11 mouse cellular contexts compared by ENCODE assay signal in the genomic region with DNA sequence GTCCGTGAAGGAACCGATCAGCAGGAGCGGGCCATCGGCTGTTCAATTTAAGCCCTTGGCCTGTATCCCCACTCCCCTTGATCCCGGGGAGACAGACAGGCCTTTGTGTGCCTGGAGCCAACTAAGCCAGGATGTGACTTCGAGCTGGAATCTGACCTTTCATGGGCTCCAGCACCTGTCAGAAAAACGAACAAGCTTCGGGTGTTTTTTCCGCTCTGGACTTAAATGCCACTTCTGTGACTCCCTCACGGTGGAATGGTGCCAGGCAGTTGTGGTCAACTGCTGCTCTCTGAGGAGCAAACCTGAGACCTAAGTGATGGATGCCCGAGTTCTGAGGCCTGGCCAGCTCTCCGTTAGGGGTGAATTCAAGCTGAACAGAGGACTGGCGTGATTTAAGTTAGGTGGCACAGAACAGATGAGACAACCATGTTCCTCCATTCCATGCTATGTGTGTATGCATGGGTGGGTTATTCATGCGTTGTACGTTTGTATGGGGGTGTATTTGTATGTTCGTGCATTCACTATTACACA.
DNase-seq lines count a peak whose midpoint lies in the region; ATAC-seq and TF ChIP-seq lines count a peak whose summit lies in the region.
"Had no signal": no experiment of that assay in that cellular context is flagged by ENCODE, and none has a peak within 500 bp of the region (broad histone marks: within the 10 kb centered on the region; RNA-seq: fewer than 3 reads in every experiment).

No protein-coding gene starts in this region.

- H3K4me3 ChIP-seq in kidney, adult 2 months (ENCODE audit: insufficient read depth, low read depth, low read length) = no peak overlapping the region
- H3K4me3 ChIP-seq in forebrain, postnatal 0 days (ENCODE audit: low read depth, low read length) = no peak overlapping the region
- H3K4me3 ChIP-seq in midbrain, embryonic 13.5 days (replicated peaks) = no peak overlapping the region
- H3K4me3 ChIP-seq in cerebellum, adult 2 months (replicated peaks; ENCODE audit: insufficient read depth, low read depth, low read length) = no peak overlapping the region
- H3K4me3 ChIP-seq: layer of hippocampus, adult 2 months had no signal

- H3K9me3 ChIP-seq in forebrain, postnatal 0 days (ENCODE audit: low read length) = no peaks in the 10 kb centered on the region
- H3K9me3 ChIP-seq in midbrain, embryonic 13.5 days = no peaks in the 10 kb centered on the region

- no peak overlapping the region for H3K27ac ChIP-seq in kidney, adult 2 months (ENCODE audit: insufficient read depth, low read depth, low read length)
- H3K27ac ChIP-seq in forebrain, postnatal 0 days (ENCODE audit: low read depth, low read length) = no peak overlapping the region
- H3K27ac ChIP-seq in midbrain, embryonic 13.5 days = peak overlapping the region; percentile 14; the same call in 1 of the 2 replicates
- H3K27ac ChIP-seq in cerebellum, adult 2 months (ENCODE audit: insufficient read depth, low read length) = no peak overlapping the region
- H3K27ac ChIP-seq: layer of hippocampus, adult 2 months had no signal

- TF ChIP-seq CTCF in kidney, adult 2 months (conservative IDR thresholded peaks at IDR 0.05; ENCODE audit: insufficient read depth, insufficient read length, low read depth, low read length) = no peak
- no peak for TF ChIP-seq CTCF in forebrain, postnatal 0 days (IDR thresholded peaks at IDR 0.05; ENCODE audit: low read depth)
- no peak for TF ChIP-seq CTCF in cerebellum, adult 2 months (IDR thresholded peaks at IDR 0.05; ENCODE audit: borderline replicate concordance, insufficient read depth, low read depth, low read length)

- H3K36me3 ChIP-seq in kidney, adult 2 months (ENCODE audit: control insufficient read depth, insufficient read depth, low read length) = no peaks in the 10 kb centered on the region
- H3K36me3 ChIP-seq in forebrain, postnatal 0 days (ENCODE audit: insufficient read depth) = no peaks in the 10 kb centered on the region
- H3K36me3 ChIP-seq in midbrain, embryonic 13.5 days = no peaks in the 10 kb centered on the region

- no peak overlapping the region for H3K9ac ChIP-seq in forebrain, postnatal 0 days
- no peak overlapping the region for H3K9ac ChIP-seq in midbrain, embryonic 13.5 days (replicated peaks)

- ATAC-seq in forebrain, postnatal 0 days = peak; percentile 36
- ATAC-seq in midbrain, embryonic 13.5 days = peak; percentile 70

- no peaks in the 10 kb centered on the region for H3K4me1 ChIP-seq in kidney, adult 2 months (ENCODE audit: control insufficient read depth, insufficient read depth, low read length)
- H3K4me1 ChIP-seq in forebrain, postnatal 0 days (ENCODE audit: insufficient read depth) = no peaks in the 10 kb centered on the region
- peaks cover 11% of the 10 kb centered on the region; the same call in 1 of the 2 replicates for H3K4me1 ChIP-seq in midbrain, embryonic 13.5 days (replicated peaks)
- H3K4me1 ChIP-seq in cerebellum, adult 2 months (ENCODE audit: control insufficient read depth, insufficient read depth, low read length) = peaks cover 5% of the 10 kb centered on the region; the same call in 1 of the 2 replicates

- H3K27me3 ChIP-seq in kidney, adult 2 months (replicated peaks; ENCODE audit: control insufficient read depth, insufficient read depth, low read length) = no peaks in the 10 kb centered on the region
- no peaks in the 10 kb centered on the region for H3K27me3 ChIP-seq in forebrain, postnatal 0 days (ENCODE audit: insufficient read depth, low read length)
- H3K27me3 ChIP-seq in midbrain, embryonic 13.5 days = no peaks in the 10 kb centered on the region
- H3K27me3 ChIP-seq in cerebellum, adult 2 months (ENCODE audit: control insufficient read depth, insufficient read depth, low read length) = no peaks in the 10 kb centered on the region; the same call in 1 of the 2 replicates

- no peak for TF ChIP-seq POLR2A in kidney, adult 2 months (IDR thresholded peaks at IDR 0.05; ENCODE audit: low read depth, low read length)
- TF ChIP-seq POLR2A in cerebellum, adult 2 months (IDR thresholded peaks at IDR 0.05; ENCODE audit: borderline replicate concordance, insufficient read depth, low read length) = no peak

- intact Hi-C loops in heart, postnatal 14 days (cut with DNase I) = no loop called here

- peak; percentile 58 for DNase-seq in kidney, adult 2 months
- no peak for DNase-seq in kidney, adult 11 months
- peak; percentile 67 for DNase-seq in adrenal gland, adult 2 months
- DNase-seq in forebrain, postnatal 0 days = no peak
- DNase-seq in heart, postnatal 14 days = no peak
- DNase-seq in cerebellum, adult 2 months = no peak
- no peak for DNase-seq in yolk sac, embryonic 10.5 days (ENCODE audit: low spot score)
- DNase-seq: lung, postnatal 4 days; right cerebral cortex, postnatal 4 days had no signal

- WGBS in kidney, adult 2 months = 50% methylated on average over 16 of the region's 16 CpGs
- WGBS in forebrain, postnatal 0 days = 37% methylated on average over 16 of the region's 16 CpGs
- 48% methylated on average over 16 of the region's 16 CpGs for WGBS in midbrain, embryonic 13.5 days
- WGBS in cerebellum, adult 2 months = 24% methylated on average over 16 of the region's 16 CpGs

- no peak overlapping the region for H3K4me2 ChIP-seq in forebrain, postnatal 0 days (ENCODE audit: low read depth)
- H3K4me2 ChIP-seq in midbrain, embryonic 13.5 days (replicated peaks) = no peak overlapping the region

Comparison
In these comparisons a context has a peak if more than half of its experiments do, and no peak if none do; other contexts are left out.
1. DNase-seq: peak in kidney, adult 2 months (single experiment) and adrenal gland, adult 2 months (single experiment); none in kidney, adult 11 months (single experiment), forebrain, postnatal 0 days (single experiment), heart, postnatal 14 days (0 of 2), cerebellum, adult 2 months (0 of 2) and yolk sac, embryonic 10.5 days (single experiment).